Mouse (Mus musculus) ES-Bruce4 (cell line): ENCODE measurements around the gene Rnaseh1. TPM values are rescaled to one million over a fixed set of nuclear protein-coding genes. Genes with fewer than 3 reads are reported as not detected.

Experiments used
- H3K27ac ChIP-seq: 2 replicates; pipeline ENCODE4 v1.5.1; 2012; ENCODE audit warnings: low read length, inconsistent platforms; ENCODE audit not compliant: insufficient read depth
- H3K27me3 ChIP-seq: 2 replicates; pipeline ENCODE4 v1.6.1; 2012; ENCODE audit warnings: mild to moderate bottlenecking, low read length, inconsistent platforms; ENCODE audit not compliant: control insufficient read depth, poor library complexity, insufficient read depth, severe bottlenecking
- H3K36me3 ChIP-seq: 2 replicates; pipeline ENCODE4 v1.6.1; 2012; ENCODE audit warnings: inconsistent platforms, mild to moderate bottlenecking, low read length, moderate library complexity; ENCODE audit not compliant: control insufficient read depth, poor library complexity, insufficient read depth, severe bottlenecking
- H3K4me1 ChIP-seq: one replicate; pipeline ENCODE4 v1.8.1; 2011; ENCODE audit warnings: low read length; ENCODE audit not compliant: control insufficient read depth, insufficient read depth
- H3K4me3 ChIP-seq: 2 replicates; pipeline ENCODE4 v1.5.1; 2011; ENCODE audit warnings: low read depth, mild to moderate bottlenecking, low read length
- H3K9ac ChIP-seq: 2 replicates; pipeline ENCODE4 v1.6.1; 2012; ENCODE audit warnings: low read depth, mild to moderate bottlenecking, inconsistent platforms; ENCODE audit not compliant: poor library complexity, severe bottlenecking
- H3K9me3 ChIP-seq: replicated peaks from 2 replicates; pipeline ENCODE4 v1.6.1; 2012; ENCODE audit warnings: mild to moderate bottlenecking, low read length, inconsistent platforms; ENCODE audit not compliant: control insufficient read depth, poor library complexity, insufficient read depth, severe bottlenecking
- CTCF ChIP-seq: IDR thresholded peaks from one replicate; pipeline ENCODE4 v1.8.1; 2011; ENCODE audit warnings: low read depth, low read length
- EP300 ChIP-seq: IDR thresholded peaks from 2 replicates; pipeline ENCODE4 v1.6.1; 2011; ENCODE audit warnings: low read depth, low read length; ENCODE audit not compliant: insufficient read depth
- POLR2A ChIP-seq: IDR thresholded peaks from one replicate; pipeline ENCODE4 v1.8.1; 2011; ENCODE audit warnings: low read length; ENCODE audit not compliant: insufficient read depth
- polyA plus RNA-seq: library from polyadenylated mRNA; stranded (reverse); fragments of >200 nt; gene quantifications from 2 replicates; pipeline ENCODE4 v1.2.4, GENCODE M21; 2011; ENCODE audit warnings: low read depth; ENCODE audit not compliant: missing spikeins, insufficient read depth, insufficient read length

Rnaseh1 gene
- polyA plus RNA-seq, 1 experiment, result 31.1 TPM

GRCm38 (mm10) chr12:28675121-28675924 lies 25.9 kb downstream of the Rnaseh1 start, which contains the start of gene Adi1:
TSS of gene Adi1 (plus strand) at chr12:28675231.
- H3K4me3 ChIP-seq, result peak within 1 kb of the TSS; percentile 74
- H3K27ac ChIP-seq, result peak within 1 kb of the TSS; percentile 69
- TF ChIP-seq CTCF, result no peak
- TF ChIP-seq POLR2A, result peak; percentile 32
- peaks cover 2% of the 10 kb centered on the region for H3K4me1 ChIP-seq
- H3K36me3 ChIP-seq, result no peaks in the 10 kb centered on the region
- no peaks in the 10 kb centered on the region for H3K27me3 ChIP-seq
- H3K9ac ChIP-seq, result peak within 1 kb of the TSS; percentile 46
- no peaks in the 10 kb centered on the region for H3K9me3 ChIP-seq

- TF ChIP-seq CTCF, result no peak
- peak overlapping the region; percentile 46 for H3K9ac ChIP-seq
- peaks cover 2% of the 10 kb centered on the region for H3K4me1 ChIP-seq
- H3K27me3 ChIP-seq, result no peaks in the 10 kb centered on the region
- peak overlapping the region; percentile 74 for H3K4me3 ChIP-seq
- H3K36me3 ChIP-seq, result no peaks in the 10 kb centered on the region
- H3K27ac ChIP-seq, result peak overlapping the region; percentile 31
- no peaks in the 10 kb centered on the region for H3K9me3 ChIP-seq
Measured at GRCm38 (mm10) chr12:28675925-28676209, 26.5 kb downstream of the Rnaseh1 start.

- H3K27me3 ChIP-seq, result no peaks in the 10 kb centered on the region
- H3K27ac ChIP-seq, result no peak overlapping the region
- H3K4me1 ChIP-seq, result no peaks in the 10 kb centered on the region
- H3K4me3 ChIP-seq, result no peak overlapping the region
- TF ChIP-seq POLR2A, result no peak
- no peak for TF ChIP-seq EP300
- no peak for TF ChIP-seq CTCF
- no peak overlapping the region for H3K9ac ChIP-seq
- no peaks in the 10 kb centered on the region for H3K9me3 ChIP-seq
- H3K36me3 ChIP-seq, result no peaks in the 10 kb centered on the region
Measured at GRCm38 (mm10) chr12:28684674-28685073, 35.3 kb downstream of the Rnaseh1 start.

GRCm38 (mm10) chr12:28685771-28686170 lies 36.4 kb downstream of the Rnaseh1 start:
- TF ChIP-seq POLR2A, result no peak
- no peak for TF ChIP-seq CTCF
- no peak for TF ChIP-seq EP300
- Histone ChIP-seq H3K9ac (no peak overlapping the region), H3K4me3 (no peak overlapping the region), H3K27me3 (no peaks in the 10 kb centered on the region), H3K27ac (no peak overlapping the region), H3K9me3 (no peaks in the 10 kb centered on the region), H3K4me1 (no peaks in the 10 kb centered on the region), H3K36me3 (no peaks in the 10 kb centered on the region)

GRCm38 (mm10) chr12:28686199-28686879 lies 36.9 kb downstream of the Rnaseh1 start:
- TF ChIP-seq CTCF, result no peak
- TF ChIP-seq EP300, result no peak
- no peak for TF ChIP-seq POLR2A
- Histone ChIP-seq H3K4me3 (no peak overlapping the region), H3K4me1 (no peaks in the 10 kb centered on the region), H3K9me3 (no peaks in the 10 kb centered on the region), H3K27me3 (no peaks in the 10 kb centered on the region), H3K36me3 (no peaks in the 10 kb centered on the region), H3K27ac (no peak overlapping the region), H3K9ac (no peak overlapping the region)

- Histone ChIP-seq H3K9me3 (no peaks in the 10 kb centered on the region), H3K27me3 (no peaks in the 10 kb centered on the region), H3K4me1 (no peaks in the 10 kb centered on the region), H3K36me3 (no peaks in the 10 kb centered on the region), H3K9ac (no peak overlapping the region), H3K4me3 (no peak overlapping the region), H3K27ac (no peak overlapping the region)
- TF ChIP-seq CTCF, result no peak
- no peak for TF ChIP-seq EP300
Measured at GRCm38 (mm10) chr12:28688996-28689395, 39.6 kb downstream of the Rnaseh1 start.
